Mouse (Mus musculus) MEL (cell line): ENCODE measurements around the gene BC029722. TPM values are rescaled to one million over a fixed set of nuclear protein-coding genes. Genes with fewer than 3 reads are reported as not detected.

Experiments used
- DNase-seq: peaks from one replicate; pipeline ENCODE4 v3.0.0; 2011; ENCODE audit warnings: low read depth, low spot score
- H3K27ac ChIP-seq: 2 replicates; pipeline ENCODE4 v1.5.1; 2012; ENCODE audit warnings: low read depth, mild to moderate bottlenecking, control low read depth, low read length, moderate library complexity; ENCODE audit not compliant: control insufficient read depth
- H3K27me3 ChIP-seq, 2 experiments: fragments of 150-350 bp in 1 of 2; sonication (generic) in 1 of 2; 2 replicates each; pipeline ENCODE4 v1.6.1; 2012; ENCODE audit warnings: low read length in 2 of 2, mild to moderate bottlenecking in 2 of 2, improper control_type of control experiment in 1 of 2, moderate library complexity in 1 of 2; ENCODE audit not compliant: insufficient read depth in 2 of 2, control insufficient read depth in 1 of 2
- H3K36me3 ChIP-seq, 2 experiments: 2 replicates each; pipeline ENCODE4 v1.6.1; 2012 to 2014; ENCODE audit warnings: low read length in 2 of 2, improper control_type of control experiment in 1 of 2, inconsistent platforms in 1 of 2, mild to moderate bottlenecking in 1 of 2; ENCODE audit not compliant: insufficient read depth in 2 of 2, control insufficient read depth in 1 of 2
- H3K4me1 ChIP-seq, 2 experiments: fragments of 150-350 bp in 1 of 2; sonication (generic) in 1 of 2; 2 replicates each; pipeline ENCODE4 v1.6.1; 2012; ENCODE audit warnings: low read length in 2 of 2, improper control_type of control experiment in 1 of 2, mild to moderate bottlenecking in 1 of 2; ENCODE audit not compliant: insufficient read depth in 2 of 2, control insufficient read depth in 1 of 2
- H3K4me3 ChIP-seq, 2 experiments: fragments of 150-350 bp in 1 of 2; sonication (generic) in 1 of 2; 2 replicates each; pipeline ENCODE4 v1.5.1; 2012; ENCODE audit warnings: low read depth in 2 of 2, low read length in 2 of 2, mild to moderate bottlenecking in 2 of 2, moderate library complexity in 2 of 2, control low read depth in 1 of 2, improper control_type of control experiment in 1 of 2; ENCODE audit not compliant: control insufficient read depth in 1 of 2, insufficient read depth in 1 of 2
- H3K79me2 ChIP-seq: 2 replicates; pipeline ENCODE4 v1.6.1; 2012; ENCODE audit warnings: mild to moderate bottlenecking, low read length, moderate library complexity; ENCODE audit not compliant: control insufficient read depth, poor library complexity, insufficient read depth
- H3K9ac ChIP-seq: 2 replicates; pipeline ENCODE4 v1.6.1; 2012; ENCODE audit warnings: low read depth, mild to moderate bottlenecking, control low read depth, low read length, moderate library complexity; ENCODE audit not compliant: control insufficient read depth, poor library complexity, severe bottlenecking
- H3K9me3 ChIP-seq: fragments of 150-350 bp; sonication (generic); replicated peaks from 2 replicates; pipeline ENCODE4 v1.6.1; 2012; ENCODE audit warnings: mild to moderate bottlenecking, low read length, improper control_type of control experiment, moderate library complexity; ENCODE audit not compliant: insufficient read depth
- BHLHE40 ChIP-seq: IDR thresholded peaks from 2 replicates; pipeline ENCODE4 v1.6.1; 2012; ENCODE audit warnings: low read depth, mild to moderate bottlenecking, inconsistent platforms, low read length, improper control_type of control experiment, borderline replicate concordance
- CHD2 ChIP-seq: IDR thresholded peaks from 2 replicates; pipeline ENCODE4 v1.6.1; 2011; ENCODE audit warnings: low read length, improper control_type of control experiment
- CTCF ChIP-seq, 3 experiments: IDR thresholded peaks in 2 of 3; conservative IDR thresholded peaks in 1 of 3; 2 replicates each; pipeline ENCODE4 v1.5.1; 2011 to 2012; ENCODE audit warnings: low read length in 3 of 3, low read depth in 2 of 3, mild to moderate bottlenecking in 2 of 3, improper control_type of control experiment in 1 of 3, inconsistent platforms in 1 of 3, mixed read lengths in 1 of 3, moderate library complexity in 1 of 3; ENCODE audit not compliant: control insufficient read depth in 1 of 3, insufficient read depth in 1 of 3, poor library complexity in 1 of 3, severe bottlenecking in 1 of 3
- HCFC1 ChIP-seq: IDR thresholded peaks from 2 replicates; pipeline ENCODE4 v1.6.1; 2012; ENCODE audit warnings: low read depth, mild to moderate bottlenecking, inconsistent platforms, low read length, improper control_type of control experiment, moderate library complexity
- JUND ChIP-seq: IDR thresholded peaks from 2 replicates; pipeline ENCODE4 v1.6.1; 2011; ENCODE audit warnings: low read depth, mild to moderate bottlenecking, improper control_type of control experiment, low read length
- KAT2A ChIP-seq: conservative IDR thresholded peaks from 2 replicates; pipeline ENCODE4 v1.6.1; 2012; ENCODE audit warnings: low read depth, low read length, improper control_type of control experiment, inconsistent platforms
- MAFK ChIP-seq: IDR thresholded peaks from 2 replicates; pipeline ENCODE4 v1.6.1; 2011; ENCODE audit warnings: low read depth, mild to moderate bottlenecking, low read length, improper control_type of control experiment, borderline replicate concordance
- MAX ChIP-seq: IDR thresholded peaks from 2 replicates; pipeline ENCODE4 v1.6.1; 2011; ENCODE audit warnings: low read length, improper control_type of control experiment
- MEF2A ChIP-seq: IDR thresholded peaks from 2 replicates; pipeline ENCODE4 v1.6.1; 2014; ENCODE audit warnings: low read depth, mild to moderate bottlenecking, inconsistent platforms, low read length, improper control_type of control experiment; ENCODE audit not compliant: poor library complexity, insufficient replicate concordance, severe bottlenecking; ENCODE audit errors: extremely low read depth
- MXI1 ChIP-seq: IDR thresholded peaks from 2 replicates; pipeline ENCODE4 v1.6.1; 2011; ENCODE audit warnings: mild to moderate bottlenecking, low read depth, low read length, improper control_type of control experiment
- NRF1 ChIP-seq: IDR thresholded peaks from 2 replicates; pipeline ENCODE4 v1.6.1; 2014; ENCODE audit warnings: low read depth, mild to moderate bottlenecking, inconsistent platforms, low read length, improper control_type of control experiment, moderate library complexity; ENCODE audit not compliant: poor library complexity, insufficient read depth, severe bottlenecking
- POLR2A ChIP-seq, 2 experiments: IDR thresholded peaks; 2 replicates each; pipeline ENCODE4 v1.6.1; 2011 to 2012; ENCODE audit warnings: low read length in 2 of 2, mild to moderate bottlenecking in 2 of 2, control low read depth in 1 of 2, improper control_type of control experiment in 1 of 2, low read depth in 1 of 2, moderate library complexity in 1 of 2; ENCODE audit not compliant: control insufficient read depth in 1 of 2, insufficient read depth in 1 of 2, poor library complexity in 1 of 2
- RAD21 ChIP-seq: IDR thresholded peaks from 2 replicates; pipeline ENCODE4 v1.6.1; 2011; ENCODE audit warnings: mild to moderate bottlenecking, low read depth, low read length, improper control_type of control experiment
- RCOR1 ChIP-seq: IDR thresholded peaks from 2 replicates; pipeline ENCODE4 v1.6.1; 2012; ENCODE audit warnings: low read depth, mild to moderate bottlenecking, inconsistent platforms, low read length, improper control_type of control experiment
- SIN3A ChIP-seq: IDR thresholded peaks from 2 replicates; pipeline ENCODE4 v1.6.1; 2012; ENCODE audit warnings: low read length, improper control_type of control experiment, inconsistent platforms
- SMC3 ChIP-seq: IDR thresholded peaks from 2 replicates; pipeline ENCODE4 v1.6.1; 2011; ENCODE audit warnings: low read depth, low read length, improper control_type of control experiment
- TBP ChIP-seq: IDR thresholded peaks from 2 replicates; pipeline ENCODE4 v1.8.0; 2011; ENCODE audit warnings: low read depth, low read length, improper control_type of control experiment
- USF1 ChIP-seq: IDR thresholded peaks from 2 replicates; pipeline ENCODE4 v1.6.1; 2014; ENCODE audit warnings: low read depth, mild to moderate bottlenecking, inconsistent platforms, low read length, improper control_type of control experiment, moderate library complexity
- ZC3H11A ChIP-seq: IDR thresholded peaks from 2 replicates; pipeline ENCODE4 v1.6.1; 2012; ENCODE audit warnings: low read depth, mild to moderate bottlenecking, inconsistent platforms, low read length, improper control_type of control experiment
- ZKSCAN1 ChIP-seq: IDR thresholded peaks from 2 replicates; pipeline ENCODE4 v1.6.1; 2012; ENCODE audit warnings: low read depth, mild to moderate bottlenecking, inconsistent platforms, low read length, improper control_type of control experiment, moderate library complexity
- ZNF384 ChIP-seq: IDR thresholded peaks from 2 replicates; pipeline ENCODE4 v1.6.1; 2012; ENCODE audit warnings: low read depth, mild to moderate bottlenecking, inconsistent platforms, low read length, improper control_type of control experiment
- polyA plus RNA-seq, 2 experiments: library from polyadenylated mRNA; stranded (reverse) in 1 of 2; unstranded in 1 of 2; fragments of >175 nt in 1 of 2; fragments of >200 nt in 1 of 2; gene quantifications; 2 replicates each; pipeline versions ENCODE4 v1.2.1 to v1.2.4; 2012; ENCODE audit warnings: low replicate concordance in 2 of 2, low read depth in 1 of 2; ENCODE audit not compliant: insufficient read length in 2 of 2, insufficient read depth in 1 of 2, missing spikeins in 1 of 2
- total RNA-seq: library from RNA; depleted of rRNA; stranded (reverse); fragments of 300-350 nt; gene quantifications from 2 replicates; pipeline ENCODE4 v1.2.3, GENCODE M21; 2012

Gene BC029722
- total and polyA plus RNA-seq, 3 experiments, result 5.9 to 19.7 TPM; not detected in 1

DNA sequence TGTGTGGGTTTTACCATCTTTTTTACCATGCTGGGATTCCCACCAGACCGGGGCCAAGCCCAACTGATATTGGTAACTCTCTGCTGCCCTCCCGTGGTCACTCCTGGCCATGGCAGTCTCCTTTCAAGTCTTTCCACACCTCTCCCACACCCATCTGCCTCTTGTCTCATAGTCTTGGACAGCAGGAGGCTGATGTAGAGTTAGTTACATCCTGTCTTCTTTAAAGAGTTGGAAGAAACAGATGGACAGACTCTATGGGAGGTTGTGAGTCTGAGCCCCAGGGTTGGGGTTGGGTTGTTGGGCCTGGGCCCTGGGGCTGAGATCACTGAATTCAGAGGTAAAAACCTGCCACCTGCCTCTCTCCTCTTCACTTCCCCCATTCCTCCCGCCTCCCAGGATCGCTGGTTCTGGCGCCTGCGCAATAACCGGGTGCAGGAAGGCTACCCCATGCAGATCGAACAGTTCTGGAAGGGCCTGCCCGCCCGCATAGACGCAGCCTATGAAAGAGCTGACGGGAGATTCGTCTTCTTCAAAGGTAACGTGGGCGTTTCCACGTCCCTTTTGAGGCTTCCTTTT, 7.3 kb downstream of the BC029722 start:
- 0 out of 2 replicates have a peak overlapping the region, but pooled peaks have one; percentile 1 for H3K9ac ChIP-seq
- DNase-seq, result peak; percentile 82
- no peak overlapping the region for H3K27ac ChIP-seq
- no peak overlapping the region for H3K4me3 ChIP-seq
- no peaks in the 10 kb centered on the region for H3K9me3 ChIP-seq
- no peaks in the 10 kb centered on the region for H3K79me2 ChIP-seq
- H3K36me3 ChIP-seq, result peaks cover 0 to 2% of the 10 kb centered on the region in 2 experiments; a peak in 1 of 4 replicates
- H3K27me3 ChIP-seq, result no peaks in the 10 kb centered on the region
- peaks cover 0 to 4% of the 10 kb centered on the region in 2 experiments; a peak in 2 of 4 replicates for H3K4me1 ChIP-seq
- TF ChIP-seq SIN3A (peak; percentile 24; the same call in 1 of the 2 replicates), NRF1 (0 out of 2 replicates have a peak, but pooled peaks have one; percentile 40), ZC3H11A (peak; percentile 55), RAD21 (peak; percentile 78), RCOR1 (no peak), SMC3 (peak; percentile 80), CHD2 (no peak), CTCF (IDR thresholded peaks at IDR 0.05 in 2 of 3, conservative IDR thresholded peaks at IDR 0.05 in 1 of 3; ENCODE audit: control insufficient read depth in 1 of 3, insufficient read depth in 1 of 3, low read depth in 2 of 3, low read length in 3 of 3, poor library complexity in 1 of 3, severe bottlenecking in 1 of 3) (peak; percentile 89 to 98 (median 95)), ZKSCAN1 (no peak)

- peaks cover 0 to 7% of the 10 kb centered on the region in 2 experiments; a peak in 2 of 4 replicates for H3K4me1 ChIP-seq
- H3K27me3 ChIP-seq, result no peaks in the 10 kb centered on the region
- no peak for DNase-seq
These were observed 9.6 kb downstream of the BC029722 start for GRCm38 (mm10) chr2:155809620-155810019.

DNA sequence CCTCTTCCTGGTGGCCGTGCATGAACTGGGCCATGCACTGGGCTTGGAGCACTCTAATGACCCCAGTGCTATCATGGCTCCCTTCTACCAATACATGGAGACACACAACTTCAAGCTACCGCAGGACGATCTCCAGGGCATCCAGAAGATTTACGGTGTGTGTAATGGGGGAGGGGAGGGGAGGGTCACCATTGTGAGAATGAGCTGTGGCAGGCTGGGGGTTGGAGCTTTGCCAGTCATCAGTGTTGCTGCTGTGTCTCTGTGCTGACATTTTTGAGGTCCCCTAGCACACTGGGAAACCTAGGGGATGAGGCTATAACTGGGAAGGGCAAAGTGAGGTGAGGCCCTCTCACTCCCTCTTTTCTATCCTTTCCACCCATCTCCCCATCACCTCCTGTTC, 11.8 kb downstream of the BC029722 start:
- H3K36me3 ChIP-seq, result no peaks in the 10 kb centered on the region
- H3K27me3 ChIP-seq, result no peaks in the 10 kb centered on the region; a peak in 1 of 4 replicates
- no peak overlapping the region for H3K4me3 ChIP-seq
- no peak overlapping the region for H3K27ac ChIP-seq
- TF ChIP-seq SMC3 (no peak), CHD2 (no peak), ZNF384 (no peak), MAFK (no peak), MEF2A (no peak), TBP (no peak), BHLHE40 (no peak), MAX (no peak), POLR2A (IDR thresholded peaks at IDR 0.05; ENCODE audit: control insufficient read depth in 1 of 2, insufficient read depth in 1 of 2, low read depth in 1 of 2, low read length in 2 of 2, poor library complexity in 1 of 2) (no peak), MXI1 (no peak)
- DNase-seq, result no peak
- no peaks in the 10 kb centered on the region for H3K79me2 ChIP-seq
- no peak overlapping the region for H3K9ac ChIP-seq
- no peaks in the 10 kb centered on the region for H3K9me3 ChIP-seq
- peaks cover 0 to 7% of the 10 kb centered on the region in 2 experiments; a peak in 2 of 4 replicates for H3K4me1 ChIP-seq

More at GRCm38 (mm10) chr2:155809620-155810019, 9.6 kb downstream of the BC029722 start:
- TF ChIP-seq SIN3A, result no peak
- no peak for TF ChIP-seq RCOR1
- TF ChIP-seq HCFC1, result no peak
- TF ChIP-seq USF1, result no peak
- TF ChIP-seq JUND, result no peak
- TF ChIP-seq SMC3, result no peak
- no peak for TF ChIP-seq POLR2A (IDR thresholded peaks at IDR 0.05; ENCODE audit: control insufficient read depth in 1 of 2, insufficient read depth in 1 of 2, low read depth in 1 of 2, low read length in 2 of 2, poor library complexity in 1 of 2)
- TF ChIP-seq KAT2A, result no peak
- TF ChIP-seq, all 39 proteins: peak for 0
- Histone ChIP-seq H3K9me3 (no peaks in the 10 kb centered on the region), H3K9ac (no peak overlapping the region), H3K36me3 (peaks cover 0 to under 1% of the 10 kb centered on the region in 2 experiments; a peak in 1 of 4 replicates), H3K79me2 (no peaks in the 10 kb centered on the region), H3K27ac (no peak overlapping the region), H3K4me3 (no peak overlapping the region)
